Mouse (Mus musculus) embryo, embryonic 10.5 days (tissue): ENCODE data around the gene Lmod1.

ENCODE experiments used
- DNase-seq: peaks from one replicate; pipeline ENCODE4 v3.0.0-alpha.2; 2015; ENCODE audit warnings: low spot score

Lmod1 gene

DNA sequence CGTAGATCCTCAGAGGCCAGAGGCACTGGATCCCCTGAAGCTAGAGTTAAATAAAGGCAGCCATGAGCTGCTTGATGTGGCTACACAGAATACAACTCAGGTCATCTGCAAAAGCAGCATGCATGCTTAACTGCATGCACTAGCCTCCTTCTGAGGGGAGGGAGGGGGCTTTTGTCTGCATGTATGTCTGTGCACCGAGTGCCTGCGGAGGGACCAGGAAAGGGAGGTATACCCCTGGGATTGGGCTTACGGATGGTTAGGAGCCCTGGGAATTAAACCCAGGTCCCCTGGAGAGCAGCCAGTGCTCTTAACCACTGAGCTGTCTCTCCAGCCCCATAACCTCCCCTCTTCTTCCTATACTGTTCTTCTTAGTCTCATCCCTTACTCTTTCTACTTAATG lies 87.5 kb downstream of the Lmod1 start:
- no peak for DNase-seq

DNA sequence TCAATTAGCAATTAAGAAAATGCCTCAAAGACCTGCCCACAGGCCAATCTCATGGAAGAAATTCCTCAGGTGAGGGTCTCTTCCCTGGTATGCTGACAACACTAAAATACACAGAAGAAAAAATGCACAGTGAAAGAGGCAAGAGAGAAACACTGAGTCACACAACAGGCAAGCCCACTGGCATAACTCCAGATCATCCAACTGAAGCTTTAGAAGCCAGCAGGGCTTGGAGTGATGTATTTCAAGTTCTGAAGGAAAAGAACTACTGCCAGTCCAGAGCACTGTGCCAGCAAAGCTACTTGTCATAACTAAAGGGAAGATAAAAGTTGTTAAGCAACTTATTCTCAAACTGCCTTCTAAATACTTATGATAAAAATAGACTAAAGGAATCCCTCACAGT lies 89.4 kb downstream of the Lmod1 start:
- no peak for DNase-seq
